Mouse (Mus musculus): ENCODE results near the gene Fndc3b.

Gene Fndc3b

DNA sequence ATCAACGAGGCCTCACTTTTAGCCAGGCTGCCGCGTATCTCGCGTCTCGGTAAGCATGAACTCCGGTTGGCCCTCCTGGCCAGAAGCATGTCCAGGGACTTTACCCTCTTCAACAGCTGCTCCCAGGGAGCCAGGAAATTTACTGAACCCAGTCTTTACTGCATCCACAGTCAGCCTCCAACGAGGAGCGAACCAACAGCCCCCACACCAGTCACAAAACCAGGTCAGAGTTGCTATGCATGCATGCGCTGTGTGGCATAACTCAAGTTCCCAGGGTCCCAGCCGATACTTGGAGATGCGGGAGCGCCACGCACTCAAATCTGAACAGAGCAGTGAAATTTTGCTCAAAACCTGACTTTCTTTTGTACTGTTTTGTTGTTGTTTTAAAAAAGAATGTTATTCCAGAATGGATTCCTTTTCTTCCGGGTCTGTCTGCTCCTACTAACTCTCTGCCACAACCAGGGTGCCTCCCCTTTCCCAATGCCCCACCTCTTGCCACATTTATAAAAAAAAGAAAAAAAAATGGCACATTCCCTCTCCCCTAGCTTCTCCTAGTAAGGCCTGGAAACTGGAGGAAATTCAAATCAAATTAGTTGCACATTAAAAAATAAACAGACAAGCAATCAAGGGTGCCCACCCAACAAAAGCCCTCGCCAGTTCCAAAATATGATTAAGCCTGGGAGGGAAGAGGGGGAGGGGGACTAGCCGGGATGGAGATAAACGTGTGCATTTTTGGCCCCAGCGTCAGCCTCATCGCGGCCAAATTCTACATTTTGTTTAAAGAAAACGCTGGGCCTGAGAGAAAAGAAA lies 1.8 kb downstream of the Fndc3b start:
- ATAC-seq (ENCODE audit: low TSS enrichment): no peak

GRCm38 (mm10) chr3:27708581-27708980 lies 2.5 kb downstream of the Fndc3b start:
- no peak for ATAC-seq (ENCODE audit: low TSS enrichment)

DNA sequence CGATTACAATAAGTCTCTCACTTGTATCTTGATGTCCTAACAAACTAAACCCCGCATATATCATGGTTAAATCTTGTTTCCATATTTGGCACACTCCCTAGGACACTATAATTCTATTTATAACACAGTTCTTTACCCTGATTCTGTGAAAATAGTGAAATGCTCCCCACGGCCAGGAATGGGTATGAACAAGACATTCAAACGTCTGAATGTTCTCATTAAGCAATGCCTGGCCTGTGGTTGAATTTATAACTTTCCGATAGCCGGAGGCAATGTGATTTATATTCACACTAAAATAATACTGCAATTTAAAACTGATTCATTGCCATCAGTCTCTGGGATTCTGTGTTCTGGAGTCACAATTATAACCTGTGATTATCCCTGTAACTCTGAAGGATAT lies 5.3 kb downstream of the Fndc3b start:
- no peak for ATAC-seq (ENCODE audit: low TSS enrichment)

GRCm38 (mm10) chr3:27705056-27705455 lies 6.1 kb downstream of the Fndc3b start:
- ATAC-seq (ENCODE audit: low TSS enrichment): no peak

DNA sequence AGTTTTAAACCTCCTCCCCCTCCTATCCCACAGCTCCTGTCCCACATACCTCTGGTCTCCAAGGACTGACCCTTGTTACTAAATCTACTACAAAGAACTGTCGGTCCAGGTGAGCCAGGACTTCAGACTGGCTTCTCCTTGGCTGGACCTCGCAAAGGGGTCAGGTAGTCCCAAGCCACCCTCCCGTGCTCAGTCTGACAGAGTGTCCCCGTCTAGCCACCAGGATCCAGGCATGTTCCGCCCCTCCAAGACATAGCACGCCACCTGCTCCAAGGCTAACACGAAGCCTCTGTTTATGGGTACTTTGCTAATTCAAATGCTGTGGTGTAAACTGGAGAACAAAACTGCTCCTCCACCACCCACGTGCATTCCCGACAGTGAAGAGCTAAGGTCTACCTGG lies 6.5 kb downstream of the Fndc3b start:
- ATAC-seq (ENCODE audit: low TSS enrichment): no peak

GRCm38 (mm10) chr3:27703531-27703930 lies 7.6 kb downstream of the Fndc3b start:
- ATAC-seq (ENCODE audit: low TSS enrichment): no peak

- no peak for ATAC-seq (ENCODE audit: low TSS enrichment)
Observed at GRCm38 (mm10) chr3:27703081-27703480, 8.0 kb downstream of the Fndc3b start.

GRCm38 (mm10) chr3:27698671-27699070 lies 12.4 kb downstream of the Fndc3b start:
- peak; percentile 95 for ATAC-seq (ENCODE audit: low TSS enrichment)

DNA sequence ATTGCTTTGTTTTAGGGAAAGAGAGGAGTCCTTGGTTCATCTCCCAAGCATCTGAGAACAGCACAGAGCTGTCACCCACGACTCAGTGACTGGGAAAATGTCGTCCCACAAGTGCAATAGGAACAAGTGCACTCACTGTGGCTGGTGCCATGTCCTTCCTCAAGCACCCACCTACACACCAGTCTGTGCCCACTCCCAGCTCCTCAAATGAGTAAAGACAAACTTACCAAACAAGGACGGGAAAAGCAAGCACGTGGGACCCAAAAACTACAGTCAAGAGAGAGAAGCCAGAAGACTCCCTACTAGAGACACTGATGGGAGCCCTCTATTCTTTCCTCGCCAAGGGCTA lies 14.7 kb downstream of the Fndc3b start:
- ATAC-seq (ENCODE audit: low TSS enrichment): peak; percentile 77

GRCm38 (mm10) chr3:27695612-27696448 lies 15.3 kb downstream of the Fndc3b start:
- no peak for ATAC-seq (ENCODE audit: low TSS enrichment)

- ATAC-seq (ENCODE audit: low TSS enrichment): no peak
Observed at GRCm38 (mm10) chr3:27694586-27694985, 16.5 kb downstream of the Fndc3b start.

DNA sequence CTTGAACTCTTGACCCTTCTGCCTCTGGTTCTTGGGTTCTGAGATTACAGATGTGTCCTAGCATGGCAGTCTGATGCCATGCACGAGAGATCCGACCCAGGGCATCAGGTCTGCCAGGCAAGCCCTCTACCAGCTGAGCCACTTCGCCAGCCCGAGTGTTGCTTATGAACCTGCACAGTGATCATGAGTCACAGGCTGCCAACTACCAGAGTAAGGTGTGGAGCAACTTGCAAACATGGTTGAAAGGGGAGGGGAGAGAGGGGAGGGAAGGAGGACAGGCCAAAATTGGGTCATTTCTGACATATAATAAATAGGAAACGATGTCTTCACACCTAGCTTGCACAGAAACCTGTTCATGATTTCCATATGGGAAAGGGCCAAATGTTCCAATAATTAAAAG lies 17.0 kb downstream of the Fndc3b start:
- no peak for ATAC-seq (ENCODE audit: low TSS enrichment)

- no peak for ATAC-seq (ENCODE audit: low TSS enrichment)
Observed at GRCm38 (mm10) chr3:27691486-27692160, 19.5 kb downstream of the Fndc3b start.

GRCm38 (mm10) chr3:27690030-27690429 lies 21.1 kb downstream of the Fndc3b start:
- no peak for ATAC-seq (ENCODE audit: low TSS enrichment)

DNA sequence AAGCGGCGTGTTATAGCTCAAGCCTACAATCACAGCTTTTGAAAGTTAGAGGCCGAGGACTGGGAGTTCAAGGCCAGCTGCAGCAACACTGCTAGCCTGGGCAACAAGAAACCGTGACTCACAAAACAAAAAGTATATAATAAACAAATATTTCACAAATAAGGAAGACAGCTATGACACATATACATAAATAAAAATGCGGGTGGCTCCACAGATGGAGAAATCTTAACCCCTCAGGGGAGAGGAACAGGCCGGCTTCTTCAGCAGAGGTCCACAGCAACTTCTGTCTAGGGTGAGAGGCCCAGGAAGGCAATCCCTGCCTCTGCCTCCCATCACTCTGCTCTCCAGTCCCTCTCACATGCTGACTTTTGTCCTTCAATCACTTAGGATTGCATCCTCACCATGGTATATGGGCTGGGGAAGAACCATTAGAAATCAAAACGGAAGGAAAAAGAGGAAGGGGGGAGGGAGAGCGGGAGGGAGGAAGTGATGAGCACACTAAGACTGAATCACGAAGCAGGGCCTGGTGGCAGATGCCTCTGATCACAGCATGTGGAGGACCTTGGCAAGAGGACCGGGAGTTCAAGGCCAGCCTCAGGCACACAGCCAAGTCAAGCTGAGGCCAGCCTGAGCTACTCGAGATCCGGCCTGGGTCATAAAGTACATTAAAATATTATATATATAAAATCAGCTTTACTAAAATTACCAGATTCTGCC lies 21.8 kb downstream of the Fndc3b start:
- ATAC-seq (ENCODE audit: low TSS enrichment): no peak

- no peak for ATAC-seq (ENCODE audit: low TSS enrichment)
Observed at GRCm38 (mm10) chr3:27686732-27687491, 24.2 kb downstream of the Fndc3b start.

DNA sequence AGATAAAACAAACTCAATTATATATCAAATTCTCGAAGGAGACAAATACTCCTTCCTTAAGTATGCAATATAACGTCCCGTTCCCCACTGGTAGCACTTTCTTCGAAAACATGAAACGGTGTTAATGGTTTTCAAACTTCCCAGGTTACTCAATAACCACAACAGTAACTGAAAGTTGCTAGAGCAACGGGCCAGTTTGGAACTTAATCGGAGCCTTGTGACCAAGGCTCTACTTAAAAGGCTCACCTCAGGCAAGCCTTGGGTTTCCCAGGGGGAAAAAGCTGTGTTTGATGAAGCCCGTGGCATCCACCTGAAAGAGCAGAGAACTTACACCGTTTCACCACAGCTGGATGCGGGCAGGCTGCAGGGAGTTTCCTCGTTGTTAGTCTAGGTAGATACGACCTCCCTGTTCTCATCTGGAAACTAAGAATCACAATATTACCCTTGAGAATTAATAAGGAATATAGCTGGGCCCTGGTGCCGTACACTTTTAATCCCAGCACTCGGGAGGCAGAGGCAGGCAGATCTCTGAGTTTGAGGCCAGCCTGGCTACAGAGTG lies 25.4 kb downstream of the Fndc3b start:
- ATAC-seq (ENCODE audit: low TSS enrichment): no peak

DNA sequence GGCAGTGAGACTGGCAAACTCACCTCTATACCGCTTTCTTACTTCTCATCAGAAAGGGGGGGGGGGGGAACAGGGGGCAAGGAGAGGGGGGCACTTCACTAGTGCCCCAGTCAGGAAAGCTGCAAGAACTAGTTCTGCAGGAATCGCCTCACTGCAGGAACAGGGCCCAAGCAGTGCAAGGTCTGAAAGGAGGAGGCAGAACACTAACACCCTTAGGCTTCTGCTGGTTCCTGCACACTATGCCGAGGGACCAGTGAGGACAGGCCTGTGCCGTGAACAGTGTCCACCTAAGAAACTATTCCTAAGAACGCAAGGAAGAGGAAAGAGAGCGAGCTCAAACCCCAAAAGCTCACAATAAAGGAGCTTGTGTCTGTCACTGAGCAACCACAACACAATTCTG lies 26.0 kb downstream of the Fndc3b start:
- no peak for ATAC-seq (ENCODE audit: low TSS enrichment)

DNA sequence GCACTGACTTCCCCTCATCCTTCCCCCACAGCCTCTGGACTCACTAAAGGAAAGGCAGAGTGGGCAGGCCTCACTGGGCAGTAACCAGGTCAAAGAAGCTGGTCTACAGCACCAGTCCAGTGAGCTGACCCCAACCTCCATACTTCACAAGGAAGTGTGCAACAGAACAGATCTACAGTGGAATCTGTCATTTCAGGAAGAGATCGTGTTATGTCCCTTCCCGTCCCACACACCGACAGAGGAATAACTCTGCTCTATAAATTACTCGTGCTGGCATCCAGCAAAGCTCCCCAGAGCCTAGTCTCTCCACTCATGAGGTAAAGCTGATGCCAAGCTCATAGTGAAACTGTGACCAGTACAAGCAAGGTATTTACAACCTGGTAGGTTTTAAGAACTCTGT lies 27.7 kb downstream of the Fndc3b start:
- ATAC-seq (ENCODE audit: low TSS enrichment): peak; percentile 97

GRCm38 (mm10) chr3:27677574-27677973 lies 33.5 kb downstream of the Fndc3b start:
- no peak for ATAC-seq (ENCODE audit: low TSS enrichment)

- no peak for ATAC-seq (ENCODE audit: low TSS enrichment)
Observed at GRCm38 (mm10) chr3:27673660-27674059, 37.4 kb downstream of the Fndc3b start.
